Mouse (Mus musculus) limb, embryonic 13.5 days (tissue): ENCODE results near the gene Ak7. TPM values are rescaled to one million over a fixed set of nuclear protein-coding genes. Genes with fewer than 3 reads are reported as not detected.

Source experiments
- ATAC-seq: fragments of 200-750 bp; cut with Nextera tagmentation; 2 replicates; pipeline ENCODE4 v1.8.0; 2017; ENCODE audit warnings: low read depth, moderate number of reproducible peaks, moderate TSS enrichment; ENCODE audit not compliant: low FRiP score
- H3K27ac ChIP-seq: fragments of 300-500 bp; sonication (generic); 2 replicates; pipeline ENCODE4 v1.5.1; 2015; ENCODE audit warnings: inconsistent platforms, mild to moderate bottlenecking, moderate library complexity
- H3K27me3 ChIP-seq: fragments of 300-500 bp; sonication (generic); 2 replicates; pipeline ENCODE4 v1.6.1; 2015; ENCODE audit warnings: mild to moderate bottlenecking, inconsistent platforms
- H3K36me3 ChIP-seq: fragments of 300-500 bp; sonication (generic); 2 replicates; pipeline ENCODE4 v1.6.1; 2015; ENCODE audit warnings: inconsistent platforms, mild to moderate bottlenecking, moderate library complexity
- H3K4me1 ChIP-seq: fragments of 300-500 bp; sonication (generic); 2 replicates; pipeline ENCODE4 v1.6.1; 2015; ENCODE audit warnings: inconsistent platforms
- H3K4me2 ChIP-seq: fragments of 300-500 bp; sonication (generic); replicated peaks from 2 replicates; pipeline ENCODE4 v1.6.1; 2015; ENCODE audit warnings: inconsistent platforms, mild to moderate bottlenecking, moderate library complexity
- H3K4me3 ChIP-seq: fragments of 300-500 bp; sonication (generic); 2 replicates; pipeline ENCODE4 v1.5.1; 2015; ENCODE audit warnings: moderate library complexity, mild to moderate bottlenecking, inconsistent platforms
- H3K9ac ChIP-seq: fragments of 300-500 bp; sonication (generic); 2 replicates; pipeline ENCODE4 v1.6.1; 2015; ENCODE audit warnings: mild to moderate bottlenecking, inconsistent platforms
- H3K9me3 ChIP-seq: fragments of 300-500 bp; sonication (generic); 2 replicates; pipeline ENCODE4 v1.6.1; 2016; ENCODE audit warnings: inconsistent platforms
- whole genome bisulfite sequencing: fragments of 180-500 bp; shearing (Covaris S2); methylation state at CpG from one replicate; pipeline ENCODE4 v1.1.7; 2015; 5-methylcytosine and 5-hydroxymethylcytosine counted together
- polyA plus RNA-seq: library from polyadenylated mRNA; unstranded; fragments of >200 nt; fragmentation: Nextera tagmentation; extraction: Ambion mirVana; gene quantifications from 2 replicates; pipeline ENCODE4 v1.2.1, GENCODE M21; 2015

Gene Ak7
- polyA plus RNA-seq, 1 experiment from 2014 or later, result 0.06 TPM

- WGBS, result 96% methylated on average over 3 of the region's 3 CpGs
- H3K27me3 ChIP-seq, result no peaks in the 10 kb centered on the region
- no peaks in the 10 kb centered on the region for H3K4me1 ChIP-seq
- peaks cover 68% of the 10 kb centered on the region for H3K36me3 ChIP-seq
- no peak overlapping the region for H3K4me2 ChIP-seq
- no peak overlapping the region for H3K27ac ChIP-seq
- no peak overlapping the region for H3K4me3 ChIP-seq
- H3K9me3 ChIP-seq, result no peaks in the 10 kb centered on the region
- H3K9ac ChIP-seq, result no peak overlapping the region
- ATAC-seq, result no peak
These were observed 100.4 kb downstream of the Ak7 start for GRCm38 (mm10) chr12:105806205-105806604.

DNA sequence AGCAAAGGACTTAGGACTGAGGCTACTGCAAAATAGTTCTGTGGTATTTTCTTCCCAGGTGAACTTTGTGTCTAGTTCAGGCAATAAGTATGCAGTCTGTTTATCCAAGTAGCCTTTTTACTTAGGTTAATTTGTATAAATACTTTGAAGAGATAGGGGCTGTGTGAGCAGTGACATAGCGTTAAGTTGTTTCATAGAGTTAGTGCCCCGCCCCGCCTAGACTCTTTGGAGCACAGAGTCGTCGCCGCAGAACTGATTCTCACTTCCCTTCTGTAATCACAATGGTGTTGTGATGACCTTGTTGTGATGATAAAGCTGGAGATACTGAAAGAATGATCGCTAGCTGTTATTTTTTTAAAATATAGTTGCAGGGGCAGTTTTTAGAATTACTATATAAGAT lies 101.6 kb downstream of the Ak7 start:
- Histone ChIP-seq H3K36me3 (peaks cover 78% of the 10 kb centered on the region), H3K27ac (no peak overlapping the region), H3K4me3 (no peak overlapping the region), H3K9ac (no peak overlapping the region), H3K4me2 (no peak overlapping the region), H3K9me3 (no peaks in the 10 kb centered on the region), H3K27me3 (no peaks in the 10 kb centered on the region), H3K4me1 (no peaks in the 10 kb centered on the region)
- ATAC-seq, result no peak
- WGBS, result 93% methylated on average over 7 of the region's 7 CpGs

DNA sequence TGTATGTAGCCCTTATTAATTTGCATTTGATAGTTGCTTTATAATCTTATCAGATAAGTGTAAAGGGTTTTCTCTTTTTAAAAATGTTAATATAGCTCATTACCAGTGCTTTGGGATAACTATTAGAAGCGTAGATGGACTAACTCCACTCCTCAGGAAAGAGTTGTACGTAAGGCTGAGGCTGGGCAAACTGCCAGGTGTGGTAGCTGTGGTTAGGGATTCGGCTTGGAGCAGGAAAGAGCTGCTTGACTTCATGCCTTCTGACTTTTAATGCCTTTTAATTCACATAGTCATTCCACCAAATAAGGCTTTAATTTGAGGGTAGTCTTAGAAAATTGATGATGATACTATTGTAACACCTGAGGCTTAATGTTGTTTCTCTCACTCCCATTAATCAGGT lies 103.2 kb downstream of the Ak7 start:
- no peak for ATAC-seq
- H3K27ac ChIP-seq, result no peak overlapping the region
- WGBS, result 67% methylated on average over 3 of the region's 3 CpGs
- no peak overlapping the region for H3K9ac ChIP-seq
- H3K9me3 ChIP-seq, result no peaks in the 10 kb centered on the region
- no peak overlapping the region for H3K4me2 ChIP-seq
- H3K36me3 ChIP-seq, result peaks cover 73% of the 10 kb centered on the region
- no peaks in the 10 kb centered on the region for H3K27me3 ChIP-seq
- no peaks in the 10 kb centered on the region for H3K4me1 ChIP-seq
- H3K4me3 ChIP-seq, result no peak overlapping the region

- no peak overlapping the region for H3K27ac ChIP-seq
- 91% methylated on average over 6 of the region's 6 CpGs for WGBS
- ATAC-seq, result no peak
- H3K4me1 ChIP-seq, result no peaks in the 10 kb centered on the region
- H3K27me3 ChIP-seq, result no peaks in the 10 kb centered on the region
- H3K9ac ChIP-seq, result no peak overlapping the region
- no peak overlapping the region for H3K4me3 ChIP-seq
- no peak overlapping the region for H3K4me2 ChIP-seq
- peaks cover 75% of the 10 kb centered on the region for H3K36me3 ChIP-seq
- no peaks in the 10 kb centered on the region for H3K9me3 ChIP-seq
These were observed 104.8 kb downstream of the Ak7 start for GRCm38 (mm10) chr12:105810608-105811007.

DNA sequence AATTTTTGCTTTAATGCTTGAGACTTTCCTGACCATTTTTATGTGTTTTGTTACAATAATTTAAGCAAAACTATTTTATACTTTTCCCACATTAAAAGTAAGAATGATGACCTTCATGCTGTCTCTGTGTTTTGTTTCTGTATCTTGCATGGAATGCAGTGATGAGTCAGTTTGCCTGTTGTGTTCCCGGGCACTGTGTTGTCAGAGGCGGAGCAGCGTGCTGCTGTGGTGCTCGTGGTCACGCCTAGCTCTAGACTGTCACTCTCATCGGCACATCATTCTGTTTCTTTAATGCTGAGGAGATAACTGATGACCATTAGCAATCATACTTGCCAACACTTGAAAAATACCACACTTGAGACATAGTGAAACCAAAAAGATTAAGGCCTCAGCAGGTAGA lies 108.2 kb downstream of the Ak7 start:
- no peak overlapping the region for H3K4me2 ChIP-seq
- peaks cover 69% of the 10 kb centered on the region for H3K36me3 ChIP-seq
- ATAC-seq, result no peak
- H3K4me1 ChIP-seq, result no peaks in the 10 kb centered on the region
- no peak overlapping the region for H3K27ac ChIP-seq
- no peaks in the 10 kb centered on the region for H3K9me3 ChIP-seq
- whole genome bisulfite sequencing, result 91% methylated on average over 6 of the region's 6 CpGs
- no peak overlapping the region for H3K9ac ChIP-seq
- no peak overlapping the region for H3K4me3 ChIP-seq
- no peaks in the 10 kb centered on the region for H3K27me3 ChIP-seq

- H3K4me3 ChIP-seq, result no peak overlapping the region
- no peaks in the 10 kb centered on the region for H3K27me3 ChIP-seq
- no peak overlapping the region for H3K27ac ChIP-seq
- H3K4me2 ChIP-seq, result no peak overlapping the region
- WGBS, result 82% methylated on average over 4 of the region's 4 CpGs
- no peaks in the 10 kb centered on the region for H3K9me3 ChIP-seq
- H3K4me1 ChIP-seq, result no peaks in the 10 kb centered on the region
- peaks cover 90% of the 10 kb centered on the region for H3K36me3 ChIP-seq
- no peak for ATAC-seq
- no peak overlapping the region for H3K9ac ChIP-seq
These were observed 117.7 kb downstream of the Ak7 start for GRCm38 (mm10) chr12:105823472-105823871.

GRCm38 (mm10) chr12:105824743-105825142 lies 119.0 kb downstream of the Ak7 start:
- no peak overlapping the region for H3K27ac ChIP-seq
- whole genome bisulfite sequencing, result 72% methylated on average over 8 of the region's 8 CpGs

GRCm38 (mm10) chr12:105825266-105825665 lies 119.5 kb downstream of the Ak7 start:
- Histone ChIP-seq H3K9ac (no peak overlapping the region), H3K4me2 (no peak overlapping the region), H3K4me1 (no peaks in the 10 kb centered on the region), H3K27ac (no peak overlapping the region), H3K9me3 (no peaks in the 10 kb centered on the region), H3K27me3 (no peaks in the 10 kb centered on the region), H3K36me3 (peaks cover 90% of the 10 kb centered on the region), H3K4me3 (no peak overlapping the region)
- no peak for ATAC-seq
- WGBS, result 92% methylated on average over 4 of the region's 4 CpGs

More at GRCm38 (mm10) chr12:105824743-105825142, 119.0 kb downstream of the Ak7 start:
- no peaks in the 10 kb centered on the region for H3K9me3 ChIP-seq
- H3K4me1 ChIP-seq, result no peaks in the 10 kb centered on the region
- peaks cover 92% of the 10 kb centered on the region for H3K36me3 ChIP-seq
- no peak overlapping the region for H3K4me2 ChIP-seq
- no peak overlapping the region for H3K4me3 ChIP-seq
- H3K27me3 ChIP-seq, result no peaks in the 10 kb centered on the region
- ATAC-seq, result no peak
- no peak overlapping the region for H3K9ac ChIP-seq

Other genes with a start within 250 kb of the Ak7 start
- 1.8 and 2.1 TPM in 2 replicates for gene Bdkrb2, start 142.8 kb upstream of the Ak7 start, polyA plus RNA-seq
- gene Bdkrb1, start 102.9 kb upstream of the Ak7 start, polyA plus RNA-seq, result 0.22 TPM in 1 of 2 replicates, not detected in the other
- gene Gskip, start 21.1 kb upstream of the Ak7 start, polyA plus RNA-seq, result 36.4 and 37.5 TPM in 2 replicates
- 12.2 and 14.0 TPM in 2 replicates for gene Atg2b, start 20.8 kb upstream of the Ak7 start, polyA plus RNA-seq
- 220 and 242 TPM in 2 replicates for gene Papola, start 78.7 kb downstream of the Ak7 start, polyA plus RNA-seq